Mouse (Mus musculus) retina, embryonic 14.5 days (tissue): ENCODE data around the gene Trim45.

Experiments used
- DNase-seq: peaks from one replicate; pipeline ENCODE4 v3.0.0-alpha.2; 2015; ENCODE audit warnings: low spot score

Trim45 gene

DNA sequence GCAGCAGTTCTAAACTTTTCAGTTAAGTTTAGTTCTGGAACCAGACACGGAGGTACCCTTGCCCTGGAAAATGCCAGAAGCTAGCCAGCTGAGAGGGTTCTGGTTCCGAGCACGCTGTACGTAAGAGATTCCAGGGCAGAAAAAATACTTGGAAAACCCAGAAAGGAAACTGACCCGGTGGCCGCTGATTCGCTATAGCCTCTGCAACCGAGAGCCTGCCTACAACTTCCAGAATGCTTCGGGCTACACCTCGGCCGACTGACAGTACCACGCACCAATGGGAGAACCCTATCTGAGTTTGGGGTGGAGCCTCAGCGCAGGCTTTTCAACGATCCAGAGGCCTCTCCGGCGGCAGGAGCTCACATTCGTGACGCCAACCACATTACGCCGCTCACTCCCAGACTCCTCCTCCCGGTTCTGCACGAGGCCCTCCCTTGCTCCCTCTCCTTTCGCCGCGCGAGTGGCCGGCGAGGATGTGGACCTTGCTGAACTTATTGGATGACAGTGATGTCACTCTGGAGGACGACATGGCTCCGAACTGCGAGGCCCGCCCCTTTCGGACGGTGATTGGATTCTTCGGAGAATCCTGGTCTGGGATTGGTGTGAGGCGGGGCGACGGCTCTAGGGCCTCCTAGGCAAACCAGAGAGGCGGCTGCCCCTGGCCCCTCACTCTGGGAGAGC is at the start of gene Trim45:
Trim45 (plus strand) TSS at position 378 of the 681 bp plus-strand sequence.
- peak; percentile 99 for DNase-seq

DNA sequence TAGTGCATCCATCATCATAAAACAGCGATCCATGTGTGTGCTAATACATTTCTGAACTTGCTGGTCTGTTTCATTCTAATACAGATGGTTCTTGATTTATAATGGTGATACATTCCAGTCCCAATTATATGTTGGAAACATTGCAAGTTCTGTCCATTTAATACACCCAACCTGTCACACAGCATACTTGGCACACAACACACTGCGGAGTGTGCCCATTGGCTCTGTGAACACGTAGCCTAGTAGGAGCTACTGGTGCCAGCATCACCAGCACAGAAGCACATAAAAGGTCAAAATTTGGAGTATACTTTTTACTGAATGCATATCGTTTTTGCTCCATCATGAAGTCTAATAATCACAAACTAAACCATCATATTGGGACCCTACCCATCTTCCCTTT is 44.9 kb upstream of the Trim45 start:
- no peak for DNase-seq

DNA sequence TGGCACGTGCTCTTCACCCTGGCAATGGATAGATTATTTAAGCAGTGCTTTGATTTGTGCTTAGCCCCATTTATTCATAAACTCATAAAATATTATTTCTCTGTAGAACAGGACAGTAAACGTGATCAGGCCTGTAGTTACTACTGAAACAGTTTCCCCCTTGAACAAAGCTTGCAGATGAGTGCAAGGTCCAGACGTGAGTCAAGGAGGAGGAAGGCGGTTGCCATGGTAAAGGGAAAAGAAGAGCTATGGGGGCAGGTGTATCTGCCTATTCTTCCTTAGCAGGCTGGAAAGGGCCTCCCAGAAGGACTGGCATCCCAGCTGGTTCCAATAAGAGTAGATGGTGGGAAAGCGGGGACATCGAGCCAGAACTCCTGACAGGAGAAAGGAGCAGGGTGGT is 40.6 kb upstream of the Trim45 start:
- DNase-seq = no peak

DNA sequence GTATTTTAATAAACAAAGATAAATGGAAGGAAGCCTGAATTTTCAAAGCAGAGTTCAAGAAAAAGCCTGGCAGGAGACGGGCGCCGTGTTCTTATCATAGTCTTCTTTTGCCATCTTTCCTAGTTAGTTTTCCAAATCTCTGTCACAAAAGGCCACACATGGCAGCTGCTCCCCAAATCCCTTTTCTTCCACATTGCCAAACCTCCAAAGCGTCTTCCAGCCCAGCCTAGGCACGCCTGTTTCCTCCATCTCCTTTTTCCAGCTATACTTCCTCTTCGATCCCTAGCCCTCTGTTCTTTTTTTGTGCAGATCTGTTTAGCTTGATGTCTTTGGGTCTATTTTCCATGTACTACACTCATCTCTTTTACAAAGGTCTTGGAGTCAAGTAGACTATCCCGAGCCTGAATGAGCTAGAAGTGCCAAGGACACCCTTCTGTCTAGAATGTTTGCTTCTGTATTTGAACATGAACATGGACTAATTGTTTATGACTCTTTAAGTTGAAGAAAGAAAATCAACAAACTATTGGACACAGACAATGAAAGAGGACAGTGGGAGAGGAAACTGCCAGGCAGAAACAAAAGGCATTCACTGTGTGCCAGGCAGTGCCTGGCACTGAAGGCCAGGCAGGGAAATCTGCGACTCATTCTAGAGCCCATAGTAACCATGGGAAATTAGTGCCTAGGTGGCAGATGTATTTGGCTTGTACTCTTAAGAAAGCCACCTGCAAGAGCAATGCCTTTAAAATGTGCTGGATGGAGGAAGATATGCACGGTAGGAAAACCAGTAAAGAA is 40.0 kb upstream of the Trim45 start:
- DNase-seq = no peak

GRCm38 (mm10) chr3:100889234-100889633 is 32.8 kb upstream of the Trim45 start:
- DNase-seq = no peak

DNA sequence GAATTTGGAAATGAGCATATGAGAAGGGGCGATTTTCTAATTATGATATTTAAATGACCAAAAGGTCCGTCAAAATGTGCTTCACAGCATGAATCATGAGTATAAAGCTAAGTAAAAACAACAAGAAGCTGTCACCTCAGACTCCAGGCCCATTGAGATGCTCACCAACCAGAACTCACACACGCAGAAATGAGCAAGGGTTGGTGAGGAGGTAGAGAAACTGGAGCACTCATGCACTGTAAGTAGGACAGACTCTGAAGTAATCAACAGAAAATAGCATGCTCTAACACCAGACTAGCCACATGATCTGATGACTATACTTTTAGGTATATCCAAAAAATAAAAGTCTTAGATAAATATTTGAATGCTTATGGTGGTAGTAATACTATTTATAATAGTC is 31.6 kb upstream of the Trim45 start:
- no peak for DNase-seq

DNA sequence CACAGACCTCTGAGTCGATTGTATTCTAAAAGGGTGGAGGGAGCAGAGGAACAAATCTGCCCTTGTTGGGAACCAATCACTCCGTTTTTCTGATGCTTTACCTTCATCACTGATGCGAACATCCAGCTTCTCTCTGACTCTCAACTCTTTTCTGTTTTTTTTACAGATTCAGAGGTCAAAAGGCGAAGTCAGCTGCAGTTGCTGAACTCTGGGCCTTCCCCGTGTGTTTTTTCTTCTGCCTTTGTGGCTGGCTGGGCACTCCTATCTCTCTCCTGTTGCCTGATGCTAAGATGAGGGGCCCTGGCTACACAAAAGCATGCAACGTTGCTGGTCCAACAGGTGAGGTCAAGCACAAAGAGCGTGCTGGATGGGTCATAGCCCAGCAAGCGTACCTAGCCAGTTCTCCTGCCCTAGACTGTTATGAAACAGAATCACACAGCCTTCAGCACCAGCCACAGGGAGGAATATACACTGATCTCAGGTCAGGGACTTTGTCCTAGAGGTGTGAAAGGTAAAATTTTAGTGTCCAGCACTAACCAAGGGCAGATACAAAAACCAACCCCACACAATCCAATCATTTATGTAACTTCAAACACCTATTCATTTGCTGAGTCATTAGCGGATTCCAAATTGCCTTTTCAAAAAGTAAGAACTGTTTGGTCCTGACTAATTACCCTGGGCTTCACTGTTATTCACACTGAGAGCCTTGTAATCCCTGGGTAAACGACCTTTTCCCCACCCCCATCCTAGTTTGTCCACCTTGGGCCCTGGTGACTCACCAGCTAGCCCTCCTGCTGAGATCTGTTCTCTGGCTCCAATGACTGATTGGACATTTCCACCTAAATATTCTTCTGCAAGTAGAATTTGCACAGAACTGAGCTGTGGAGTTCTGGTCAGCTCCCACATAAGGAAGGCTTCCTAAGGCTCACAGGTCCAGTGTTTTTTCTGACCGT is 29.3 kb upstream of the Trim45 start:
- no peak for DNase-seq

DNA sequence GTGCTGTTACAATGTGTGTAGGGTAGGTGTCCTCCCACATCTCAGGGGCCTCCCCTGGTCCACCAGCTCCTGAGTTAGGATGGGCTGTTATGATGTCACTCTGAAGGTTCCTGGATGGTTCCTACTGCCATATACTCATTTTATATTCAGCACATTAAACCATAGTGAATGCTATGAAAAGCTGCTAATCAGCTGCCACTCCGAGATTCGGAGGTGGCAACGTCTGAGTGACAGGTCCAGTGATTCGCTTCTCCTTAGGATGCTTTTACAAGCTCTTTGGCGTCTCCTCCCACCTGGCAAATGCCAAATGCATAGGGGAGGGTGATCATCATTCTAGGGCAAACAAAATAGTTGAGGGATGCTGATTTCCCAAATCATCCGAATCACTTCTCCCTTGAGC is 26.5 kb upstream of the Trim45 start:
- no peak for DNase-seq

DNA sequence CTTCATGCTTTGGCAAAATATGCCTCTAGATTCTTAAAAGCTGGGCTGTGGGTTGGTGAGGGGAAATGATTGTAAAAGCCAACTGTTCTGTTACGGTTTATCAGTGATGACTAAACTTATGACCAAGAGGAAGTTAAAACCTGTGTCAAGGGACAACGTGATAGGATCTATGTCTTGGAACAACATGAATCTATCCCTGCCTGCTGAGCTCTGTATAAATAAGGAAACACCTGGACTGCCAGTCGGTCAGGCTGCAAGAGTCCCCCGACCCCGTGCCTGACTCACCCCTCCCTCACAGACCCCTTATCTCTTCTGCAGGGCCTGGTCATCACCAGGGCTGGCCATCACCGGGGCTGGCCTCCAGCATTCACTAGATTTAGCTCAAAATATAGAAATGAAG is 15.9 kb upstream of the Trim45 start:
- DNase-seq = no peak

GRCm38 (mm10) chr3:100906916-100907315 is 15.1 kb upstream of the Trim45 start:
- peak; percentile 45 for DNase-seq

DNA sequence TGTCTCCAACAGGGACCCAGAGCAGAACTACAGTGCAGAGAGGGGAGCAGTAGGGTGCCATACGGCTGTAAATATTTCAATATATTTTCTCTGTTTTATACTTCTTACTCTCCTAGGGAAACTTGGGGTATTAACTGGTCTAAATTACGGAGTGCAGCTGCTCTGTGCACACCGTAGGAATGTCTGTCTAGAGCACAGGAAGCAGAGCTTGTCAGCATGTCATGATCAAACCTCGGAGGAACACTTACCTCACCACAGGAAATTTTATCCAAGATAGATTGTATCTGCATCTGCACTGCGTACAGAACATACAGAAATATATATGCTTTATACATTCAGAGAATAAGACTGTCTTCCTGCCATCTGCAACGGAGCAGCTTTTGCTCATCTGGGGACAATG is 13.4 kb upstream of the Trim45 start:
- DNase-seq = no peak

- DNase-seq = no peak
Measured at GRCm38 (mm10) chr3:100910621-100911020, 11.4 kb upstream of the Trim45 start.

DNA sequence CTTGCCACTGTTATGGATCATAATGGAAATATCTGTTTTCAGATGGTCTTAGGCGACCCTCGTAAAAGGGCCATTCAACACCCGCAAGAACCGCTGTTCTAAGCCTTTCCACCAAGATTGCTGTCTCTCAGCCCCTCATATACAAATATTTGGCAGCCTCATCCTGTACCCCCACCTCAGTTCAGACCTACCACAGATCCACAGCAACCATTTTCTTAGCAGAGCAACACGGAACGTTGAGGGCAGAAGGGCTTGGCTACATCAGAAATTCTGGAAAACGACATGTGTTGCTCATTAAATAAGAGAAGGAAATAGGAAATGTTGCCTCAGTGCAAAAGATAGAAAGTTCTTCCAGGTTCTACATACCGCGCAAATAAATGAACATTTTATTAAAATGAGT is 11.0 kb upstream of the Trim45 start:
- no peak for DNase-seq

DNA sequence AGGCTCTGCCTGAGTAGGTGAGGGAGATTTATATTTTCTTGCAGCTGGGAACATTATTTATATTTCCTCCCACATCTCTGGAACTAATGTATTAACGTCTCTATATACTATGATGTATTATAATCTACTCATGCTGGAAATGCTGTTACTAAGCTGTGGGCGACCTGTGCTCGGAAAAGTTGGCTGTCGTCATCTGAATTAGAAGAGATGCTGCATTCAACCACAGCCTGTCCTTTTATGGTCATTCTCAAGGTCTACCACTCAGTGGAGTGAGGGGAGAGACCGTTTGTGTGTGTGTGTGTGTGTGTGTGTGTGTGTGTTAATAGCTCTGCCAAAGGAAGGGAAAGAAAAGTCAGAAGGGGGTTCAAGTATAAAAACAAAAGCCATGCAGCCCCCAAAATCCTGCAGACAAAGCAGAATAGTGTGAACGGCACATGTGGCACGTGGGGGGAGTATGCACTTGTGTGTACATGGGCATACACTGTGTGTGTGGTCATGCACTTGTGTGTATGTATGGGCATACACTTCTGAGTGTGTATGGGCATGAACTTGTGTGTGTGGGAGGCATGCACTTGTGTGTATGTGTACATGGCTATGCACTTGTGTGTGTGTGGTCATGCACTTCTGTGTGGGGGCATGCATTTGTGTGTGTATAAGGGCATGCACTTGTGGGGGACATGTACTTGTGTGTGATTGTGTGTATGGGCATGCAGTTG is 10.3 kb upstream of the Trim45 start:
- DNase-seq = no peak

GRCm38 (mm10) chr3:100916844-100917243 is 5.2 kb upstream of the Trim45 start:
- DNase-seq = peak; percentile 85

- DNase-seq = no peak
Measured at GRCm38 (mm10) chr3:100920611-100921140, 1.3 kb upstream of the Trim45 start.

DNA sequence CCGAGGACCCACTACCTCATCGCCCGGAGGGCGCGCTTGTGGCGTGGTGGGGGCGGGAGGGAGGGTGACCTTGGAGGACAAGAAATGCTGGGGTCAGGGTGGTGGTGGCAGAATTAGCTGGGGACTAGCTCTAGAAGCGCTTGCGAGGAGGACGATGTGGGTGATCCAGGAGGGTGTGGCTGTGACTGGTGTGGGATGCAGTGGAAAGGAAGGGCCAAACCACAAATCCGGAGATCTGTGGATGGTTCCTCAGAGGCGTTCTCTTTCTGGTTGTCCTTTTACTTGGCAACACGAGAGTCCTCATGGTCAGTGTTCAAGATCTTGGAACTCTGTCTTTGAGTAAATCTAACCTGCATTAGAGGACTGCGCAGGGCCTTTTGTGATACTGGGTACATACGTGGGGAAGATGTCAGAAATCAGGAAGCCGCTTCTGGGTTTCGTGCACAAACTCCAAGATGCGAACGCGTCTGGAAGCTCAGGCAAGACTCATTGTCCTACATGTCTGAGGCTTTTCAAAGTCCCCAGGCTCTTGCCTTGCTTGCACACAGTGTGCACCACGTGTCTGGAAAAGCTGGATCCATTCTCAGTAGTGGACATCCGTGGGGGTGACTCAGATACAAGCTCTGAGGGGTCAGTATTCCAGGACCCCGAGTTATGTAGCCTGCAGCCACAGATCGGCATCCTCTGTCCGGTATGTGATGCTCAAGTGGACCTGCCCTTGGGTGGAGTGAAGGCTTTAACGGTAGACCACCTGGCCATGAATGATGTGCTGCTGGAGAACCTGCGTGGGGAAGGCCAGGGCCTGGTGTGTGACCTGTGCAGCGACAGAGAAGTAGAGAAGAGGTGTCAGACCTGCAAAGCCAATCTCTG is 739 bp downstream of the Trim45 start:
- DNase-seq = no peak

GRCm38 (mm10) chr3:100924065-100924732 is 2.2 kb downstream of the Trim45 start:
- DNase-seq = no peak

GRCm38 (mm10) chr3:100925176-100925575 is 3.2 kb downstream of the Trim45 start:
- DNase-seq = no peak
